Mouse (Mus musculus): Measurements from ENCODE around the gene Rbm4. TPM values are rescaled to one million over a fixed set of nuclear protein-coding genes. Genes with fewer than 3 reads are reported as not detected.

Gene Rbm4
- total and polyA plus RNA-seq, 3 experiments, result 47.3 to 73.2 (median 68.3) TPM

DNA sequence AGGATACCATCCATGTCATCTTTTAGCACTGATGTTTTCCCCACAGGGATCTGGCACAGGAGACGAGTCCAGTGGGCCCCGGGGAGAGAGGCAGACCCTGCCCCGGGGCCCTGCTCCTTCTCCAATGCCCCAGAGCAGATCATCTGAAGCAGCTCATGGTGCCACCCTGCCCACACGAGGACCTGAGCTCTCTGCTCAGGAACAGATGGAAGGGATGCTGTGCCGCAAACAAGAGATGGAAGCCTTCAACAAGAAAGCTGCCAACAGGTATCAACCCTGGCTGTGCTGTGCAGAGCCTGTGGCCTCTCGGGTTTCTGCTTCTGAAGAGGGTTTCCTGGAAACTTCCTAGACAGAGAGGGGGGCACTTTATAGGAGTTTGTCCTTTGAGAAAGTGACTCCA is 43.7 kb downstream of the Rbm4 start:
- H3K27me3 ChIP-seq (replicated peaks), result no peaks in the 10 kb centered on the region
- in situ Hi-C loops (cut with MboI; ENCODE audit: low pct_ligation_motif_present, low pct_unique_long_range_greater_than_20kb, low sequenced_read_pairs) (loop anchor here (10.0 kb wide), 1 partner anchor 55 kb away; the partner anchor contains the start of gene Gm960), dilution Hi-C loops (cut with MboI; ENCODE audit: extremely low pct_ligation_motif_present, extremely low pct_unique_long_range_greater_than_20kb, low sequenced_read_pairs) (no loop called here)
- no peak overlapping the region for H3K4me3 ChIP-seq (replicated peaks in 1 of 3; ENCODE audit: low read depth in 2 of 3, low read length in 2 of 3, poor library complexity in 1 of 3)
- no peak overlapping the region for H3K9ac ChIP-seq (ENCODE audit: insufficient read depth, low read depth)
- no peak for DNase-seq (ENCODE audit: extremely low read depth)
- no peaks in the 10 kb centered on the region for H3K79me2 ChIP-seq (replicated peaks; ENCODE audit: control insufficient read depth, extremely low read depth, insufficient read depth, poor library complexity, severe bottlenecking)
- no peak for TF ChIP-seq GABPA (IDR thresholded peaks at IDR 0.05; ENCODE audit: insufficient replicate concordance, low read depth, low read length)
- no peak for TF ChIP-seq BHLHE40 (IDR thresholded peaks at IDR 0.05; ENCODE audit: low read depth, low read length)
- no peak for TF ChIP-seq PAX5 (IDR thresholded peaks at IDR 0.05; ENCODE audit: low read length)
- no peak for TF ChIP-seq HCFC1 (IDR thresholded peaks at IDR 0.05; ENCODE audit: low read depth, low read length)
- no peak for TF ChIP-seq ZC3H11A (IDR thresholded peaks at IDR 0.05; ENCODE audit: low read depth, low read length)
- TF ChIP-seq E2F4 (IDR thresholded peaks at IDR 0.05; ENCODE audit: insufficient replicate concordance, low read depth, low read length), result no peak
- TF ChIP-seq RAD21 (IDR thresholded peaks at IDR 0.05; ENCODE audit: low read depth, low read length), result no peak
- TF ChIP-seq ELF1 (IDR thresholded peaks at IDR 0.05; ENCODE audit: low read depth, low read length), result no peak
- TF ChIP-seq KAT2A (IDR thresholded peaks at IDR 0.05; ENCODE audit: insufficient replicate concordance, low read length), result no peak
- no peak for TF ChIP-seq CTCF (conservative IDR thresholded peaks at IDR 0.05 in 1 of 2, IDR thresholded peaks at IDR 0.05 in 1 of 2; ENCODE audit: low read depth in 2 of 2, low read length in 2 of 2)
- no peak overlapping the region for H3K27ac ChIP-seq (ENCODE audit: insufficient read depth, low read depth)
- H3K36me3 ChIP-seq (replicated peaks in 1 of 2; ENCODE audit: control insufficient read depth in 1 of 2, insufficient read depth in 1 of 2, low read length in 1 of 2), result peaks cover 0 to 3% of the 10 kb centered on the region in 2 experiments
- no peaks in the 10 kb centered on the region for H3K4me1 ChIP-seq (ENCODE audit: control insufficient read depth in 1 of 2, insufficient read depth in 2 of 2)
- no peak overlapping the region for H3K4me2 ChIP-seq (ENCODE audit: insufficient read depth, low read depth, poor library complexity, severe bottlenecking)
- no peaks in the 10 kb centered on the region for H3K9me3 ChIP-seq (replicated peaks; ENCODE audit: low read length)

DNA sequence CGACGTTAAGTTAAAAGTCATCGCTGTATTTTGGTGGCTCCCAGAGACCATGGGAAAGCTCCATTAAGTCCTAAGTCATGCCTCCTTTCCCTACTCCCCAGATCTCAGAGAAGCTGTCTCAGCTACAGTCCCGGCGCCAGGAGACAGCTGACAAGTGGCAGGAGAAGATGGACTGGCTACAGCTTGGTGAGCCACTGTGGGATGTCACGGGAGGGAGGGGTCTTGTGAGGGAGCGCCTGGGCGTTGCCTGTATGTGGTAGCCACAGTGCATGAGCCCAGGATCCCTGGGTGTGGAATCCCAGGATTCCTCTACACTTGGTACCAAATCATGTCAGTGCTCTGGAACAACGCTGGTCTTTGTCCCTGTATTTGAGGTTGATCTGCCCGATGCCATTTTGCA is 45.2 kb downstream of the Rbm4 start:
- dilution Hi-C loops (cut with MboI; ENCODE audit: extremely low pct_ligation_motif_present, extremely low pct_unique_long_range_greater_than_20kb, low sequenced_read_pairs) (no loop called here), in situ Hi-C loops (cut with MboI; ENCODE audit: low pct_ligation_motif_present, low pct_unique_long_range_greater_than_20kb, low sequenced_read_pairs) (loop anchor here (10.0 kb wide), 1 partner anchor 54 kb away; the partner anchor contains the start of gene Gm960)
- Histone ChIP-seq H3K4me1 (ENCODE audit: control insufficient read depth in 1 of 2, insufficient read depth in 2 of 2) (no peaks in the 10 kb centered on the region), H3K36me3 (replicated peaks in 1 of 2; ENCODE audit: control insufficient read depth in 1 of 2, insufficient read depth in 1 of 2, low read length in 1 of 2) (peaks cover 0 to 6% of the 10 kb centered on the region in 2 experiments), H3K79me2 (replicated peaks; ENCODE audit: control insufficient read depth, extremely low read depth, insufficient read depth, poor library complexity, severe bottlenecking) (no peaks in the 10 kb centered on the region), H3K4me2 (ENCODE audit: insufficient read depth, low read depth, poor library complexity, severe bottlenecking) (no peak overlapping the region), H3K27me3 (replicated peaks) (no peaks in the 10 kb centered on the region), H3K27ac (ENCODE audit: insufficient read depth, low read depth) (no peak overlapping the region), H3K4me3 (replicated peaks in 1 of 3; ENCODE audit: low read depth in 2 of 3, low read length in 2 of 3, poor library complexity in 1 of 3) (no peak overlapping the region), H3K9me3 (replicated peaks; ENCODE audit: low read length) (no peaks in the 10 kb centered on the region), H3K9ac (ENCODE audit: insufficient read depth, low read depth) (no peak overlapping the region)
- TF ChIP-seq RAD21 (IDR thresholded peaks at IDR 0.05; ENCODE audit: low read depth, low read length) (no peak), MEF2A (IDR thresholded peaks at IDR 0.05; ENCODE audit: borderline replicate concordance, low read depth, low read length) (no peak), E2F4 (IDR thresholded peaks at IDR 0.05; ENCODE audit: insufficient replicate concordance, low read depth, low read length) (no peak), HCFC1 (IDR thresholded peaks at IDR 0.05; ENCODE audit: low read depth, low read length) (no peak), ZMIZ1 (IDR thresholded peaks at IDR 0.05; ENCODE audit: low read depth, low read length) (no peak), SMC3 (IDR thresholded peaks at IDR 0.05; ENCODE audit: low read depth, low read length) (no peak), GABPA (IDR thresholded peaks at IDR 0.05; ENCODE audit: insufficient replicate concordance, low read depth, low read length) (no peak), BHLHE40 (IDR thresholded peaks at IDR 0.05; ENCODE audit: low read depth, low read length) (no peak), CTCF (conservative IDR thresholded peaks at IDR 0.05 in 1 of 2, IDR thresholded peaks at IDR 0.05 in 1 of 2; ENCODE audit: low read depth in 2 of 2, low read length in 2 of 2) (no peak), ELF1 (IDR thresholded peaks at IDR 0.05; ENCODE audit: low read depth, low read length) (no peak), POLR2AphosphoS2 (IDR thresholded peaks at IDR 0.05; ENCODE audit: low read depth, low read length) (no peak), MYC (IDR thresholded peaks at IDR 0.05; ENCODE audit: low read depth, low read length) (no peak), NRF1 (IDR thresholded peaks at IDR 0.05; ENCODE audit: low read depth, low read length) (no peak), USF2 (conservative IDR thresholded peaks at IDR 0.05; ENCODE audit: low read depth, low read length) (no peak), NELFE (IDR thresholded peaks at IDR 0.05; ENCODE audit: low read depth, low read length) (no peak), JUND (conservative IDR thresholded peaks at IDR 0.05; ENCODE audit: low read depth, low read length) (no peak), TBP (conservative IDR thresholded peaks at IDR 0.05; ENCODE audit: low read depth, low read length) (no peak)
- no peak for DNase-seq (ENCODE audit: extremely low read depth)

Data from CH12.LX (cell line).